Mouse (Mus musculus) embryonic fibroblast, embryonic 13.5 days (primary cell): ENCODE results near the gene A730049H05Rik.

Experiments used
- CTCF ChIP-seq: IDR thresholded peaks from 2 replicates; pipeline ENCODE4 v1.5.1; 2011; ENCODE audit warnings: mild to moderate bottlenecking, control low read depth, low read length, moderate library complexity, borderline replicate concordance; ENCODE audit not compliant: insufficient read depth
- POLR2A ChIP-seq: IDR thresholded peaks from 2 replicates; pipeline ENCODE4 v1.6.1; 2011; ENCODE audit warnings: low read depth, mild to moderate bottlenecking, control low read depth, low read length, moderate library complexity

GRCm38 (mm10) chr6:92786701-92787375, 29.4 kb upstream of the A730049H05Rik start:
- no peak for TF ChIP-seq CTCF
- no peak for TF ChIP-seq POLR2A
